Mouse (Mus musculus) liver, embryonic 14.5 days (tissue): ENCODE measurements at regions not wholly inside any gene's neighbourhood (a gene's known extent, or its start where the extent isn't known, plus 50 kb on each side); places are given as distances from the start of the nearest gene placed in this dataset. TPM values are rescaled to one million over a fixed set of nuclear protein-coding genes. Genes with fewer than 3 reads are reported as not detected.

Experiments
- ATAC-seq: fragments of 200-750 bp; cut with Nextera tagmentation; 2 replicates; pipeline ENCODE4 v1.8.0; 2017; ENCODE audit warnings: moderate number of reproducible peaks, mild to moderate bottlenecking, moderate library complexity; ENCODE audit not compliant: insufficient read depth
- DNase-seq, 3 experiments: peaks; one replicate each; pipeline ENCODE4 v3.0.0-alpha.2; 2012 to 2013; ENCODE audit warnings: low read depth in 3 of 3, low spot score in 3 of 3
- H3K27ac ChIP-seq: fragments of 300-500 bp; sonication (generic); 2 replicates; pipeline ENCODE4 v1.5.1; 2014; ENCODE audit warnings: moderate library complexity, mild to moderate bottlenecking, control low read depth, inconsistent platforms
- H3K27me3 ChIP-seq: fragments of 300-500 bp; sonication (generic); 2 replicates; pipeline ENCODE4 v1.6.1; 2014; ENCODE audit warnings: mild to moderate bottlenecking, low read length, moderate library complexity; ENCODE audit not compliant: control insufficient read depth, insufficient read depth
- H3K36me3 ChIP-seq: fragments of 300-500 bp; sonication (generic); replicated peaks from 2 replicates; pipeline ENCODE4 v1.6.1; 2014; ENCODE audit warnings: low read depth; ENCODE audit not compliant: control insufficient read depth, insufficient read depth
- H3K4me1 ChIP-seq, 2 experiments: fragments of 200-500 bp in 1 of 2; fragments of 300-500 bp in 1 of 2; sonication (generic) in 1 of 2; replicated peaks; 2 replicates each; pipeline ENCODE4 v1.6.1; 2012 to 2014; ENCODE audit warnings: antibody characterized with exemption in 1 of 2, inconsistent platforms in 1 of 2, low read length in 1 of 2; ENCODE audit not compliant: control insufficient read depth in 2 of 2, insufficient read depth in 2 of 2
- H3K4me2 ChIP-seq: fragments of 300-500 bp; sonication (generic); 2 replicates; pipeline ENCODE4 v1.6.1; 2014; ENCODE audit warnings: low read depth, mild to moderate bottlenecking, control low read depth, moderate library complexity
- H3K4me3 ChIP-seq, 2 experiments: fragments of 200-500 bp in 1 of 2; fragments of 300-500 bp in 1 of 2; sonication (generic) in 1 of 2; 2 replicates each; pipeline ENCODE4 v1.5.1; 2012 to 2014; ENCODE audit warnings: low read depth in 2 of 2, low read length in 2 of 2, mild to moderate bottlenecking in 2 of 2, control low read depth in 1 of 2, inconsistent platforms in 1 of 2, moderate library complexity in 1 of 2; ENCODE audit not compliant: insufficient read depth in 1 of 2
- H3K9ac ChIP-seq: fragments of 300-500 bp; sonication (generic); replicated peaks from 2 replicates; pipeline ENCODE4 v1.6.1; 2014; ENCODE audit warnings: mild to moderate bottlenecking, control low read depth, moderate library complexity
- H3K9me3 ChIP-seq: fragments of 300-500 bp; sonication (generic); 2 replicates; pipeline ENCODE4 v1.6.1; 2016; ENCODE audit warnings: low read length, mixed read lengths; ENCODE audit not compliant: control insufficient read depth
- CTCF ChIP-seq: IDR thresholded peaks from 2 replicates; pipeline ENCODE4 v1.5.1; 2016; ENCODE audit warnings: antibody characterized with exemption, low read depth, control low read depth
- EP300 ChIP-seq: IDR thresholded peaks from 2 replicates; pipeline ENCODE4 v1.6.1; 2016; ENCODE audit warnings: antibody characterized with exemption, low read depth
- WGBS: fragments of 180-500 bp; shearing (Covaris S2); extraction: QIAGEN DNeasy Blood & Tissue Kit; methylation state at CpG from one replicate; pipeline ENCODE4 v1.1.7; 2014; ENCODE audit not compliant: insufficient replicate concordance; 5-methylcytosine and 5-hydroxymethylcytosine counted together
- microRNA-seq: library from miRNA; unstranded; fragments of <30 nt; microRNA quantifications from one replicate; pipeline ENCODE4, GENCODE M21; 2016

DNA sequence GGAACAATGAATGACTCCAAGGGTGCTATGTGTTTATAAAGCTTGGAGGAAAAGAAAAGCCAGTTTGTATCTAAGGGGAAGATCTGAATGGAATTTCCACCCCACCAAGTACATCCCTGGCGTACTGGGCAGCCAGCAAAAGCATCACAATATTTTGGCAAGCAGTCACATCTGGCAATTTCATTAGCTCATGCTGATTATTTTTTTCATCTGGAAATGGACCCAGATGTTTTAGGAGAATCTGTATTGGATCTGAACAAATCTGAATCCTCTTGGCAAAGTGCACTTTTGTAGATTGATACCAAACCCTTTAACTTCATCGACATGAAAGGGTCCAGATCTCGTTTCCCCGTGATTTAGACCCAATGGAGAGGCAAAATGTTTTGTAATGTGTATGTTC is 207.1 kb downstream of the Epha4 start:
- no peaks in the 10 kb centered on the region; the same call in none of the 2 replicates for H3K27me3 ChIP-seq
- H3K4me3 ChIP-seq, result no peak overlapping the region
- WGBS, result 71% methylated on average over 4 of the region's 4 CpGs
- no peak overlapping the region for H3K27ac ChIP-seq
- ATAC-seq (no peak), DNase-seq (no peak)
- TF ChIP-seq CTCF, result no peak
- TF ChIP-seq EP300, result no peak
- no peaks in the 10 kb centered on the region for H3K36me3 ChIP-seq
- no peaks in the 10 kb centered on the region for H3K4me1 ChIP-seq
- H3K9ac ChIP-seq, result no peak overlapping the region
- H3K4me2 ChIP-seq, result no peak overlapping the region
- no peaks in the 10 kb centered on the region for H3K9me3 ChIP-seq

DNA sequence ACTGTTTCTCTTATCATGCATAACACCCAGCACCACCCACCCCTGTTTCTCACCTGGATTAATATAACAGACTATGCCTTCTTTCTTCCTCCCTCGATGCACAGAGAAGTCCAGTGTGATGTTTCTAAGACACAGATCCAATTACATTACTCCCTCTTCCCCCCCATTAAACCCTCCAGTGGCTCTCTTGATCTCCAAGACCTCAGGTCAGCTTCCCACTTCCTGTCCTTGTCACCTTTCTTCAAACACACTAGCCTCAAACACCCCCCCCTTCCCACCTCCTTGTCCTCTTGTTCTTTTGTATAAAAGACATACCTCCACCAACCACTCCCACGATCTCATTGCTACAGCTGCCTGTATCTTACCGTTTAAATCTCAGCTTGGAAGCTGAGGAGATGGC is 201.8 kb downstream of the Epha4 start:
- DNase-seq (no peak), ATAC-seq (no peak)

DNA sequence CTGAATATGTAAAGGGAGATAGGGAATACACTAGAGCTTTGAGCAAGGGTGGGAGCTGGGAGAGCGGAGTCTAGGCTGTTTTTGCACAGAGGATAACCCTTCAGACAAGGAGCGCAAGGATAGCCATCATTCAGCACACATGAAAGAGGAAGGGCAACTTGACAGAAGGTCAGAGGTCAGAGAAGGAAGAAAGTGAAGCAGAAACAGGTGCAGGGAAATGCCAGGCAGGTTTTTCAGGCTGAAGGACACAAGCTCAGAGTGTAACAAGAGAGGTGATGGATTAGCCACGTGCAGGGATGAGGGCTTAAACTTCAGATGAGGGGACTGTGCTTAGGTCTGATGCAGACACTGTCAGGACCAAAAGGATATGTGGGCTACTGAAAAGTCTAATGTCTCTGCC is 199.5 kb downstream of the Epha4 start:
- H3K4me2 ChIP-seq, result no peak overlapping the region
- no peaks in the 10 kb centered on the region for H3K9me3 ChIP-seq
- no peak overlapping the region for H3K4me3 ChIP-seq
- no peak for TF ChIP-seq CTCF
- TF ChIP-seq EP300, result no peak
- no peak overlapping the region for H3K9ac ChIP-seq
- DNase-seq (no peak), ATAC-seq (no peak)
- H3K27ac ChIP-seq, result no peak overlapping the region
- no peaks in the 10 kb centered on the region for H3K4me1 ChIP-seq
- H3K27me3 ChIP-seq, result no peaks in the 10 kb centered on the region; the same call in 1 of the 2 replicates
- no peaks in the 10 kb centered on the region for H3K36me3 ChIP-seq
- WGBS, result 57% methylated on average over 3 of the region's 3 CpGs

More for the DNA sequence above, 201.8 kb downstream of the Epha4 start:
- Histone ChIP-seq H3K4me1 (no peaks in the 10 kb centered on the region), H3K36me3 (no peaks in the 10 kb centered on the region), H3K4me2 (no peak overlapping the region), H3K27me3 (no peaks in the 10 kb centered on the region; the same call in 1 of the 2 replicates), H3K27ac (no peak overlapping the region), H3K9ac (no peak overlapping the region), H3K4me3 (no peak overlapping the region), H3K9me3 (no peaks in the 10 kb centered on the region)
- WGBS, result 46% methylated on average over 3 of the region's 3 CpGs
- no peak for TF ChIP-seq EP300

DNA sequence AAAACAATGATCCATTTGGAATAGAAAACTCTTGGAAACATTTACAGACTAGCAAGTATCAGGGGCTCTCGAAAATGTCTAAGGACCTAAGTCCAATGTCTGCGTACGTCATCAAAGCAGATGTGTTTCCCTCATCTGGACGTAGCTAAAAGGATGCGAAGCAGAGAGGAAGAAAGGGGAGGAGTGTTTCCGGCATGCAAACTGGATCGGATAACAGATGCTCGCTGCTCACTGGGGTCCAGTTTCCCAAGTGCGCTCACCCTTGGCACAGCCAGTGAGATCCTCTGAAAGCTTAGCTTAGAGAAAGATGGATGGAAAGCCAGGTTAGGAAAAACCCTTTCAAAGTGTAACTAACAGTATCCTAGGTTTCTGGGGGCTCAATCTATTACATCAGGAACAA is 198.7 kb downstream of the Epha4 start:
- DNase-seq (no peak), ATAC-seq (no peak)
- H3K4me3 ChIP-seq, result no peak overlapping the region
- no peaks in the 10 kb centered on the region; the same call in 1 of the 2 replicates for H3K27me3 ChIP-seq
- no peak overlapping the region for H3K4me2 ChIP-seq
- WGBS, result 70% methylated on average over 9 of the region's 9 CpGs
- H3K4me1 ChIP-seq, result no peaks in the 10 kb centered on the region
- H3K9ac ChIP-seq, result no peak overlapping the region
- no peak overlapping the region for H3K27ac ChIP-seq
- H3K9me3 ChIP-seq, result no peaks in the 10 kb centered on the region
- TF ChIP-seq CTCF (no peak), EP300 (no peak)
- no peaks in the 10 kb centered on the region for H3K36me3 ChIP-seq

Small RNA genes lying in the stretch of these regions (microRNA-seq; reads per million reads assigned to microRNA genes)
- gene Mir6343, result not detected
